ENCODE assay signal across 8 mouse cellular contexts in genomic region chr3:86999415-86999740, GRCm38 (mm10). TPM values are rescaled to one million over a fixed set of nuclear protein-coding genes. Genes with fewer than 3 reads are reported as not detected.
DNase-seq lines count a peak whose midpoint lies in the region; ATAC-seq and TF ChIP-seq lines count a peak whose summit lies in the region.

TSS of gene Cd1d1 (minus strand) at chr3:86999441.

- no peaks in the 10 kb centered on the region for H3K27me3 ChIP-seq in lung, embryonic 14.5 days (ENCODE audit: insufficient read depth, low read length)
- no peaks in the 10 kb centered on the region for H3K27me3 ChIP-seq in hindbrain, embryonic 16.5 days (replicated peaks; ENCODE audit: control insufficient read depth, insufficient read depth, low read length)
- no peaks in the 10 kb centered on the region for H3K27me3 ChIP-seq in midbrain, embryonic 15.5 days (replicated peaks)

- H3K27ac ChIP-seq in lung, embryonic 14.5 days (ENCODE audit: low read depth), result peak within 1 kb of the TSS; percentile 92
- H3K27ac ChIP-seq in cortical plate, adult 2 months (ENCODE audit: insufficient read depth, low read length), result no peak within 1 kb of the TSS
- H3K27ac ChIP-seq in hindbrain, embryonic 16.5 days (ENCODE audit: low read depth, low read length), result peak within 1 kb of the TSS; percentile 83
- H3K27ac ChIP-seq in midbrain, embryonic 15.5 days, result peak within 1 kb of the TSS; percentile 92

- no peaks in the 10 kb centered on the region for H3K9me3 ChIP-seq in lung, embryonic 14.5 days (ENCODE audit: low read depth, low read length)
- no peaks in the 10 kb centered on the region for H3K9me3 ChIP-seq in hindbrain, embryonic 16.5 days (ENCODE audit: control insufficient read depth, low read length)
- H3K9me3 ChIP-seq in midbrain, embryonic 15.5 days, result no peaks in the 10 kb centered on the region

- H3K4me2 ChIP-seq in lung, embryonic 14.5 days, result peak within 1 kb of the TSS; percentile 73
- peak within 1 kb of the TSS; percentile 77 for H3K4me2 ChIP-seq in hindbrain, embryonic 16.5 days (ENCODE audit: low read length)
- H3K4me2 ChIP-seq in midbrain, embryonic 15.5 days, result peak within 1 kb of the TSS; percentile 60

- peak within 1 kb of the TSS; percentile 53 for H3K4me3 ChIP-seq in lung, embryonic 14.5 days (ENCODE audit: low read depth, low read length)
- peak within 1 kb of the TSS; percentile 39 for H3K4me3 ChIP-seq in cortical plate, adult 2 months (ENCODE audit: insufficient read depth, low read length)
- H3K4me3 ChIP-seq in hindbrain, embryonic 16.5 days (ENCODE audit: low read length), result peak within 1 kb of the TSS; percentile 50
- H3K4me3 ChIP-seq in midbrain, embryonic 15.5 days, result peak within 1 kb of the TSS; percentile 62

- H3K9ac ChIP-seq in lung, embryonic 14.5 days, result peak within 1 kb of the TSS; percentile 65
- peak within 1 kb of the TSS; percentile 70 for H3K9ac ChIP-seq in hindbrain, embryonic 16.5 days (ENCODE audit: low read depth, low read length)
- H3K9ac ChIP-seq in midbrain, embryonic 15.5 days, result peak within 1 kb of the TSS; percentile 68

- no peak for ATAC-seq in lung, embryonic 14.5 days (ENCODE audit: insufficient read depth)
- ATAC-seq in hindbrain, embryonic 16.5 days, result no peak
- no peak for ATAC-seq in midbrain, embryonic 15.5 days (replicated peaks)

- no peaks in the 10 kb centered on the region for H3K4me1 ChIP-seq in lung, embryonic 14.5 days (ENCODE audit: insufficient read depth)
- H3K4me1 ChIP-seq in cortical plate, adult 2 months (ENCODE audit: control insufficient read depth, insufficient read depth, low read length), result no peaks in the 10 kb centered on the region
- H3K4me1 ChIP-seq in hindbrain, embryonic 16.5 days (ENCODE audit: control insufficient read depth, insufficient read depth, low read depth, low read length), result no peaks in the 10 kb centered on the region; the same call in 1 of the 2 replicates
- peaks cover 9% of the 10 kb centered on the region; the same call in 1 of the 2 replicates for H3K4me1 ChIP-seq in midbrain, embryonic 15.5 days

- no peak for TF ChIP-seq POLR2A in cortical plate, adult 2 months (IDR thresholded peaks at IDR 0.05; ENCODE audit: extremely low read depth, insufficient read depth, low read length)

- TF ChIP-seq CTCF in lung, embryonic 14.5 days (IDR thresholded peaks at IDR 0.05; ENCODE audit: low read depth), result no peak
- no peak for TF ChIP-seq CTCF in cortical plate, adult 2 months (IDR thresholded peaks at IDR 0.05; ENCODE audit: extremely low read depth, insufficient read depth, low read length)

- no peak for DNase-seq in lung, embryonic 14.5 days
- DNase-seq in lung, postnatal 4 days, result no peak
- no peak for DNase-seq in left cerebral cortex, adult 18-20 months (ENCODE audit: low spot score in 2 of 2)
- DNase-seq in ovary, postnatal 36 days (ENCODE audit: low spot score), result no peak
- DNase-seq in kidney, postnatal 25 days, result no peak

- H3K36me3 ChIP-seq in lung, embryonic 14.5 days (ENCODE audit: insufficient read depth), result no peaks in the 10 kb centered on the region
- no peaks in the 10 kb centered on the region for H3K36me3 ChIP-seq in hindbrain, embryonic 16.5 days (ENCODE audit: control insufficient read depth, insufficient read depth, low read length)
- no peaks in the 10 kb centered on the region for H3K36me3 ChIP-seq in midbrain, embryonic 15.5 days (replicated peaks)

- WGBS in lung, embryonic 14.5 days, result 18% methylated on average over 8 of the region's 8 CpGs
- WGBS in hindbrain, embryonic 16.5 days, result 20% methylated on average over 8 of the region's 8 CpGs
- WGBS in midbrain, embryonic 15.5 days, result 19% methylated on average over 8 of the region's 8 CpGs

RNA-seq across cellular contexts. Expression of gene Cd1d1, which starts in this region (rescaled TPM):
- polyA plus RNA-seq in lung, embryonic 14.5 days (2014; fragmentation: Nextera tagmentation; extraction: Ambion mirVana), result 31.9 and 35.3 TPM in 2 replicates
- polyA plus RNA-seq in cortical plate, adult 2 months (2012; rRNA removed), result 1.0 and 1.9 TPM in 2 replicates
- polyA plus RNA-seq in hindbrain, embryonic 16.5 days (2015; fragmentation: Nextera tagmentation; extraction: Ambion mirVana), result 47.3 and 49.1 TPM in 2 replicates
- polyA plus RNA-seq in midbrain, embryonic 15.5 days (2015; fragmentation: Nextera tagmentation; extraction: Ambion mirVana), result 47.7 and 52.9 TPM in 2 replicates
- total RNA-seq in left cerebral cortex, adult 18-20 months (2021), result 1 to 10 TPM; 1.1 TPM

Comparison
In these comparisons a context has a peak if more than half of its experiments do, and no peak if none do; other contexts are left out.
1. RNA of gene Cd1d1 (polyA plus RNA-seq): 47.7 to 52.9 TPM in midbrain, embryonic 15.5 days, 47.3 to 49.1 TPM in hindbrain, embryonic 16.5 days and 31.9 to 35.3 TPM in lung, embryonic 14.5 days; 1.0 to 1.9 TPM in cortical plate, adult 2 months; every median in the first group is over 10 times any median in the second.
2. Peak in every context shown above with its lines, with median percentiles within 50 percentile points of each other: H3K4me2 ChIP-seq, H3K4me3 ChIP-seq and H3K9ac ChIP-seq.